Mouse (Mus musculus): Measurements from ENCODE around the gene Srrm4.

DNA sequence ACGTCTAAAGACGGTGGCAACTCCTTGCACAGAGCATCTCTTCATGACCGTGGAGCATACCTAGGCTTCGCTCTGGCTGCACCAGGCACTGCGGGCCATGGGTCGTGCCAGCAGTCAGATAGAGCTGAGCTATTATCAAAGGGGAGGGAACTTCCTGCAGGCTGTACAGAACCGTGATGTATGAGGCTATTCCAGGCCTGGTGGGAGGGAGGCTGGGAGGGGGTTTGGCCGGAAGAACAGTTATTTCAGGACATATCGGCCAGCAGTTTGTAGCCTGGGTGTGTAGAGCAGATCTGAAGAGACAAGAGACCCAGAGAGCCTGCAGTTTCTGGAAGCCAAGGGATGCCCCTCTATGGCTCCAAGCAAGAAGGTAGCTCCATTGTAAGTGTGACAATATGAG, 68.5 kb downstream of the Srrm4 start:
- TF ChIP-seq CTCF (IDR thresholded peaks at IDR 0.05; ENCODE audit: low read depth) (no peak), EP300 (IDR thresholded peaks at IDR 0.05; ENCODE audit: low read depth) (no peak)
